Mouse (Mus musculus): ENCODE data around the gene Rexo5.

- no peak for TF ChIP-seq POLR2AphosphoS5 (IDR thresholded peaks at IDR 0.05; ENCODE audit: insufficient replicate concordance, low read depth, low read length)
- TF ChIP-seq CTCF (IDR thresholded peaks at IDR 0.05; ENCODE audit: low read depth, low read length), result no peak
These were observed 60.6 kb downstream of the Rexo5 start for GRCm38 (mm10) chr7:119854362-119854761.
